Mouse (Mus musculus) urinary bladder, postnatal 10 days (tissue): ENCODE results near the gene Olfr600.
"Not testable (repeated sequence)": the region's sequence is repeated elsewhere in the genome, so short reads cannot be mapped to it uniquely, and the experiment has no call there.

ENCODE experiments used
- DNase-seq: peaks from one replicate; pipeline ENCODE4 v3.0.0; 2022; ENCODE audit warnings: low spot score

The Olfr600 gene

GRCm38 (mm10) chr7:103349569-103349968, at the start of gene Olfr600:
TSS of gene Olfr600 (minus strand) at chr7:103349669.
- no peak for DNase-seq

GRCm38 (mm10) chr7:103398981-103399380, 49.5 kb upstream of the Olfr600 start:
- DNase-seq: no peak

- DNase-seq: no peak
Measured at GRCm38 (mm10) chr7:103397758-103398157, 48.3 kb upstream of the Olfr600 start.

GRCm38 (mm10) chr7:103386077-103386476, 36.6 kb upstream of the Olfr600 start, which contains the start of gene Olfr603:
TSS of gene Olfr603 (minus strand) at chr7:103386177.
- no peak for DNase-seq

GRCm38 (mm10) chr7:103362555-103362954, 13.1 kb upstream of the Olfr600 start, which contains the start of gene Olfr601:
TSS of gene Olfr601 (minus strand) at chr7:103362655.
- DNase-seq: no peak

GRCm38 (mm10) chr7:103335617-103336016, 13.9 kb downstream of the Olfr600 start, which contains the start of gene Olfr599:
TSS of gene Olfr599 (plus strand) at chr7:103335917.
- DNase-seq: no peak

GRCm38 (mm10) chr7:103323268-103323667, 26.2 kb downstream of the Olfr600 start, which contains the start of gene Olfr598:
TSS of gene Olfr598 (plus strand) at chr7:103323568.
- DNase-seq: no peak

GRCm38 (mm10) chr7:103316015-103316414, 33.5 kb downstream of the Olfr600 start, which contains the start of gene Olfr597:
TSS of gene Olfr597 (plus strand) at chr7:103316315.
- DNase-seq: not testable (repeated sequence)

- not testable (repeated sequence) for DNase-seq
Measured at GRCm38 (mm10) chr7:103305348-103305747, 44.1 kb downstream of the Olfr600 start, which contains the start of gene Olfr596. TSS of gene Olfr596 (plus strand) at chr7:103305648.
